Mouse (Mus musculus): ENCODE results near the gene Poldip3. TPM values are rescaled to one million over a fixed set of nuclear protein-coding genes. Genes with fewer than 3 reads are reported as not detected.

Gene Poldip3
- total RNA-seq, 2 experiments from 2014 or later: 34.4 to 41.1 TPM

DNA sequence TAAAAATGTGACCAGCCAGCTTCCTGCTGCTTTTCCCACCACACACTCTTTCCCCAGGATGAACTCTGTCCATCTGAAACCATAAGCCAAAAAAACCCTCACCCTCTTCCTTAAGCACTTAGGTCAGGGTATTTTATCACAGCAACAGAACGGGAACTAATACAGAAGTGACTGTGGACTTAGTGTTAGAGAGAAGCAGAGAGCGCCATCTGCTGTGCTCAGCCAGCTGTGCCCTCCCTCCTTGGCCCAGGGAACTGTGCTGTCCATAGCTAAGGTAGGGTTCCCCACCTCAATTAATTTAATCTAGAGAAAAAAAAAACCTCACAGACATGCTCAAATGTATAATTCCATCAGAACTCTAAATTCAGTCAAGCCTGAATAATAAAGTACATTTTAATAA is 53.2 kb downstream of the Poldip3 start:
- intact Hi-C loops (cut with DNase I): loop anchor here (10.0 kb wide), 1 partner anchor 191 kb away; no protein-coding TSS in a partner anchor
- no peak for DNase-seq

DNA sequence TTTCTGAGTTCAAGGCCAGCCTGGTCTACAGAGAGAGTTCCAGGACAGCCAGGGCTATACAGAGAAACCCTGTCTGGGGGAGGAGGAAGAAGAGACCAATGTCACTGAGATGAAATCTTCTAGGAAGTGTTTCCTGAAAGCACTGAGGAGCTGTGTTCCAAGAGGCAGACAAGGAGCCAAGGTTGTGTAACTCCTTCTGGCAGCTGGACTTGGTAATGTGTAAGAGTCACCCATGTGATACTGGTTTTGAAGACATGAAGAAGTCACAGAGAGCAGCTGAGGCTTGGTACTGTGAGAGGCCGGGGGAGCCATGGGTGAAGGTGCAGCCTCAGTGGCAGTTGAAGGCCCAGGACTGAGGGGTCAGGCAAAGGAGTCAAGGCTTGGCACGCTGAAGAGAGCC is 55.5 kb downstream of the Poldip3 start:
- DNase-seq: peak in 1 of 2 experiments; percentile 38
- intact Hi-C loops (cut with DNase I): loop anchor here (10.0 kb wide), 1 partner anchor 189 kb away; no protein-coding TSS in a partner anchor

DNA sequence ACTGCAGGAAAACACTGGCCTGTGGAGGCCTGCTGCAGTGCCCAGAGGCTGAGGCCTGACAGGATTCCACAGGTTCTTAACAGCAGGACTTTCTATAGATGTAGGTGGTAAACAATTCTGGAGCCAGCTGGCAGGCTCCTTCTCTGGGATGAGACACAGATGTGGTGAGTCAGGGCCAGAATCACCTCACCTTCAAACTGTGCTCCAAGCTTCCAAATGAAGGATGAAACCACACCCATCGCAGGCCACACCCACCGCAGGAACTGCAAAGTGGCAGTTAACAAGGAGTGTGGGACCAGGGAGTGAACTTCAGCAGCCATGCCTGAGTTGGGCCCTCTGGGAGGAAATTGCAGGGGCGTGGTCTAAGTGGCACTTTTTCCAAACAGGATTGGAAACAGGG is 58.3 kb downstream of the Poldip3 start:
- DNase-seq: no peak
- intact Hi-C loops (cut with DNase I): loop anchor here (10.0 kb wide), 1 partner anchor 186 kb away; no protein-coding TSS in a partner anchor

DNA sequence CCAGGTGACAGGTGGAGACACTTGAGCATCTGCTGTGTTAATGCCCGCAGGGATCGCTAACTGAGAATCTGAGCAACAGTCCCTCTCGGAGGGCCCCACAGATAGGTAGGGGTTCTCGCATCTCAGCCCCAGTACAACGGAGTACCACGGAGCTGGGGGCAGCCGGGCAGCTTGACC is 59.9 kb downstream of the Poldip3 start, which contains the start of gene Serhl:
Gene Serhl, plus strand, starts transcription at position 78 of the 177 bp plus-strand sequence.
- no peak for DNase-seq
- intact Hi-C loops (cut with DNase I): no loop called here

DNA sequence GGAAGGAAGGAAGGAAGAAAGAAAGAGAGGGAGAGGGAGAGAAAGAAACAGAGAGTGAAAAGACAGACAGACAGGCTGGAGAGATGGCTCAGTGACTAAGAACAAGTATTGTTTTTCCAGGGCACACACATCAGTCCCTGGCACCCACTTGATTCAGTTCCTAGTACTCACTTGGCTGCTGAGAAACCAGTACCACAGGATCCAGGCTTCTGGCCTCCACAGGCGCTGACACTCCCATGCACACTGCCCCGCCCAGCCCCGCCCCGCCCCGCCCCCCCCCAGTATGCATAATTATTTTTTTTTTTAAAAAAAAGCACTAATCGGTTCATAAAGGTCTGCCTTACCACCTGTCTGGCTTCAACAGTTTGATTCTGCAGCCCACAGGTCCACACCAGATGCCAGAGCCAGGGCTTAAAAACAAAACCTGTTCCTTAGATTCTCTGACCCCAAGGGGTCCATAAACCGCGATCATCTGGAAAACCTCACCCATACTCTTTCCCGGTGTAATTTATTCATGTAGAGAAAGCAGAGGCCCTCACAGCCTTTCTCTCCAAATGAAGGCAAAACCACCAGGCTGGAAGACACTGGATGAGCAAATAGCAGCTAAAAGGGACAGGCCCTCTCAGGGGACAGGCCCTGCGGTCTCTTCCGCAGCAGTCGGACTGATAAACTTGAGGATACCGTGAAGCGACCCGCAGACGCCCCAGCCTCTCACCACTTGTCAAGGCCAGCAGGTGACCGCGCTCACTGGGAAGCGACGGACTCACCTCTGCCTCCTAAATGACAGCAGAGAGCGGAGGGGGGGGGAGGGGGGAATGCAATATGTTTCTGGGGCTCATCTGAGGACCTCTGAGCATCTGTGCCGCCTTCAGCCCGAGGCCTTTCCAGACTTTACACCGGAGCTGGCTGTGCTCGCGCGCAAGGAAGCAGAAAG is 60.4 kb downstream of the Poldip3 start:
- intact Hi-C loops (cut with DNase I): no loop called here
- DNase-seq: no peak

DNA sequence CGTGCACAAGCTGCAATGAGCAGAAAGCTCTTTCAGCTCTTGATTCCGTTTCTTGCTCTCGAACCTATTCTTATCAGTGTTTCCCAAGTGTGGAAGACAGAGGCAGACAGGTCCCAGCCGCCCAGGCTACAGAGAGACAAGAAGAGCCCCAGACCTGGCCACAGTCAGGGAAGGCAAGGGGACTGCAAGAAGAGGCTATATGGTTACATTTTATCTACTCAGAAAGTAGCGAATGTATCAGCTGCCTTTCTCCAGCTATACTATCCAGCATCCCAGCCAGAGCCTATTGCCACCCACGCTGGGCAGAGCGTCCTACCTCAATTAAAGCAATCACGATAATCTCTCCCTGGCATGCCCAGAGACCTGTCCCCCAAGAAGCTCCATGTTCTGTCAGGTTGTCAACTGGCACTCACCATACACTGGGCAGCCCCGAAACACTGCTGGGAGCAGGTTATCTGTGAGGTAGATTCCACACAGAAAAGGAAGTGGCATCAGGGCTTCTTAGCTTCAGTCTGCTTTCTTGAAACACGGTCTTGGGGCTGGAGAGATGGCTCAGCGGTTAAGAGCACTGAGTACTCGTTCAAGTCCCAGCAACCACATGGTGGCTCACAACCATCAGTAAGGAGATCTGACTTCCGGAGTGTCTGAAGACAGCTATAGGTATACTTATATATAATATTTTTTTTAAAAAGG is 62.4 kb downstream of the Poldip3 start:
- intact Hi-C loops (cut with DNase I): no loop called here
- no peak for DNase-seq

DNA sequence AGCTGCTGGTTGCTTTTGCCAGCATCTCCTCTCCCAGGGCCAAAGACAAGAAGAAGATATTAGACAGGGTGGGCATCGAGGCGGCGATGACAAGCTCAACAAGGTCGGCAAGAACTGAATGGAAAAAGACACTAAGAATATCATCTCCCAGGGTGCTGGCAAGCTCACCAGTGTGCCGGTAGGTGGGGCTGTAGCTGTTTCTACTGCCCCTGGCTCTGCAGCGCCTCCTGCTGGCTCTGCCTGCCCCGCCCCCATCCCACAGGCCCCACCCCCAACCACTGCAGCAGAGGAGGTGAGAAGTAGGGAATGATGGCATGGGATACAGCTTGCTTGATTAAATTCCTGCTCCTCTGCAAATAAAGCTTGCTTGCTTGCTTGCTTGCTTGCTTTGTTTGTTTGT is 63.3 kb downstream of the Poldip3 start:
- intact Hi-C loops (cut with DNase I): no loop called here
- DNase-seq: peak; percentile 69 to 78

DNA sequence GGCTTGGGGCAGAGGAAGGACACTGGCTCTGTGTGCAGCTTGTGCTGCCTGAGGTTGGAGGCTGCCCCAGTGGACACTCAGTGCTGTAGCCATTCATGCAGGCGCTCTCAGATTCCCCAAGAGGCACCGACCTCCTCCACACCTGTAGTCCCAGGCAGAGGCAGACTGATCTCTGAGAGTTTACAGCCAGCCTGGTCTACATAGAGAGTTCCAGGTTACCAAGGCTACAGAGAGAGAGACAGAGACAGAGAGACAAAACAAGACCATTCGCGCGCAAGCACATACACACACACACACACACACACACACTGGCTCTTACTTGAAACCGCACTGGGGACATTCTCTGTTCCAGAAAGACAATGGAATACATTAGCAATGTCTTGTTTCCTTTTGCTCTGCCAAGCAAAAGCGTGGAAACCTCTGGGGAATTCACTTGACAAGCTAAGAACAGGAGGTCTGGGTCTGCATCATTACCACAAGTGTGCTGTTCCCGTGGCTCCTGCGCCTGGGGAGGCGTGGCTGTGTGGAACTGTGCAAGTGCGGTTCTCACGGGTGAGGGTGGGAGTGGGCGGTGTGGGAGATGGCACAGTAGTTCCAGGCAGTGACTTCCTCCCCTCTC is 65.1 kb downstream of the Poldip3 start:
- DNase-seq: peak; percentile 46 to 51
- intact Hi-C loops (cut with DNase I): no loop called here

DNA sequence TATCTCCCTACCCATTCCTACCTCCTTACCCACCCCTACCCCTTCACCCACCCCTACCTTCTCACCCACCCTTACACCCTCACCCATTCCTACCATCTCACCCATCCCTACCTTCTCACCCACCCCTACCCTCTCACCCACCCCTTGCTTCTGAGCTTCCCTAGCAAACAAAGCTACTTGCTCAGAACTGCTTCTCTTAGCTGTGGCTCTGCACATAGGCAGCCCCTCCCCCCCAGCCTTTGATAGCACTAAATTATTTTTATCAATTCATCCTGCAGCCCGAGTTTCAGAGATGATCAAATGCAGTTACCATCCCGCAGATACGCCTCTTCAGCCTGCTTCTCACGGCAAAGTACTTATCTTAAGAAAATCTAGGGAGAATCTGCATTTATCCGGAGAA is 65.7 kb downstream of the Poldip3 start:
- no peak for DNase-seq
- intact Hi-C loops (cut with DNase I): no loop called here

Other genes with a start within 250 kb of the Poldip3 start
- 10 to 100 TPM; 49.9 to 59.1 TPM for gene Tcf20, start 161.5 kb downstream of the Poldip3 start, total RNA-seq (2021)
- 1 to 10 TPM; 2.2 to 2.4 TPM for gene Nfam1, start 116.1 kb downstream of the Poldip3 start, total RNA-seq (2021)
- gene Serhl, start 59.9 kb downstream of the Poldip3 start, total RNA-seq (2021): 10 to 100 TPM; 48.1 to 49.4 TPM
- 10 to 100 TPM; 38.6 to 44.8 TPM for gene Rrp7a, start 26.6 kb downstream of the Poldip3 start, total RNA-seq (2021)
- gene Cyb5r3, start 23.2 kb upstream of the Poldip3 start, total RNA-seq (2021): 100 to 1,000 TPM in 1 of 2 experiments, 10 to 100 TPM in 1; 97.2 to 109 TPM
- 1 to 10 TPM; 4.9 to 5.1 TPM for gene A4galt, start 102.4 kb upstream of the Poldip3 start, total RNA-seq (2021)
- gene Arfgap3, start 200.9 kb upstream of the Poldip3 start, total RNA-seq (2021): 10 to 100 TPM; 11.6 to 14.5 TPM

Measured in heart, postnatal 14 days (tissue).